Mouse (Mus musculus) heart, adult 9 months (tissue): ENCODE results near the gene Nhlrc3.

ENCODE experiments used
- DNase-seq, 2 experiments: peaks; one replicate each; pipeline ENCODE4 v3.0.0; 2022; ENCODE audit warnings: low spot score in 2 of 2

The Nhlrc3 gene

GRCm38 (mm10) chr3:53463046-53463764, at the start of gene Nhlrc3, which contains the start of gene Proser1:
Gene Nhlrc3 (minus strand): TSS chr3:53463332.
Gene Proser1 (plus strand): TSS chr3:53463666.
- DNase-seq, result peak; percentile 92 to 95

DNA sequence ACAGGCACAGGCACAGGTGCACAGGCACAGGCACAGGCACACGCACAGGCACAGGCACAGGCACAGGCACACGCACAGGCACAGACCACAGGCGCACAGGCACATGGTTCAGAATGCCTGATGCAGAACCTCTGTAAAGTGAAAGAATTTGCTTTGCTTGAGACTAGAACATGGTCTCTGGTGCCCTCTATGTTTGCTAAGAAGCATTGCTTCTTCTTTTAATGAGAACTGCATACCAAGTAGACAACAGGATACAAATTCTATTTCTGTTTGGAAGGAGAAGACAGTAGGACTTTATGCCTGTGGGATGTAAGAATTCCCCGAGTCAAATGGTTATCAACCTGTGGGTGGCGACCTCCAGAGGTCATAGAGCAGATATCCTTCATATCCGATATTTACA, 39.3 kb upstream of the Nhlrc3 start:
- DNase-seq, result no peak

GRCm38 (mm10) chr3:53498351-53498905, 35.3 kb upstream of the Nhlrc3 start:
- DNase-seq, result peak; percentile 12 to 23

GRCm38 (mm10) chr3:53488353-53488752, 25.2 kb upstream of the Nhlrc3 start, which contains the start of gene Stoml3:
Gene Stoml3 (plus strand): TSS chr3:53488653.
- no peak for DNase-seq

- no peak for DNase-seq
Observed at GRCm38 (mm10) chr3:53486996-53487576, 24.0 kb upstream of the Nhlrc3 start.

GRCm38 (mm10) chr3:53486561-53486960, 23.4 kb upstream of the Nhlrc3 start:
- no peak for DNase-seq

DNA sequence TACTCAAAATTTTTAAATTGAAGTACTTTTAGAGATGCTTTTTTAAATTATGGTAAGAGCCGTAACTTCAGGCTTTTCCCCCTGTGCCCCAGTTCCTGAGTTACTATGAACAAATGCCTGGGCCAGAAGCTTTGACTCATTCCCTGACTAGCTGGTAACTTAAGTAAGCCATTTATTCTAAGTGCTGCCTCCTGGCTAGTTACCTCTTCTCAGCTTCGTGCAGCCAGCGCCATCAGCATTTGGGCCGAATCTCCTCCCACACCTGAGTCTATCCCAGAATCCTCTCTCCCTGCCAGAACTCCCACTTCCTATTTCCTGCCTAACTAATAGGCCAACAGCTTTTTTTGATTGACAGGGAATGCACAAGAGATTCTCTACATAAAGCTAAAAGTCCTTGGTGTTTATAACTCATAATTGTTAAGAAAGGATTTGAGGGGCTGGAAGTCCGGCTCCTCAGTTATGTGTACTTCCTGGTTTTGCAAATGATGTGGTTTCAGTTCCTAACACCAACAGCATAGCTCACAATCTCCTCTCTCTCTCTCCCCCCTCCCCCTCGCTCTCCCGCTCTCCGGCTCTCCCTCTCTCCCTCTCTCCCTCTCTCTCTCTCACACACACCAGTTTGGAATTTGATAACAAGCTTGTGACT, 20.4 kb upstream of the Nhlrc3 start:
- no peak for DNase-seq

- DNase-seq, result no peak
Observed at GRCm38 (mm10) chr3:53478419-53479046, 15.4 kb upstream of the Nhlrc3 start.

- no peak for DNase-seq
Observed at GRCm38 (mm10) chr3:53477468-53477867, 14.3 kb upstream of the Nhlrc3 start.

DNA sequence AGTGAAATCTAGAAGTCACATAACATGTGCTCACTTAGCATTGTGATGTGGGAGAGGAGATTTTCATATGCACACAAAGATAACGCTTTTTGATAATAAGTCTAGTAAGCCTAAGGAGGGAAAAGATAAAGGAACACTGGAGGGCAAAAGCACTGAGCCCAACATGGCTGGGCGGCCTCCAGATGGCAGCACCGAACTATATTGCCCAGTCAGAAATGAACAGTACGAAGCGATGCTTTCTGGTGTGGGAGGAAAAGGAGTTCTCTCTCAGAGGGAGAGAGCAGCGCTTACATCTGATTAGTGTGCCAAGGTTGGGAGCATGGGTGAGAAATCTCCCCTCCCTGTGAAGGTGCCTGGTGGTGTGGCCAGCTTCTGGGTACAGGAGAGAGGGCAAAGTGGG, 12.8 kb upstream of the Nhlrc3 start:
- no peak for DNase-seq

- no peak for DNase-seq
Observed at GRCm38 (mm10) chr3:53474179-53474578, 11.0 kb upstream of the Nhlrc3 start.

DNA sequence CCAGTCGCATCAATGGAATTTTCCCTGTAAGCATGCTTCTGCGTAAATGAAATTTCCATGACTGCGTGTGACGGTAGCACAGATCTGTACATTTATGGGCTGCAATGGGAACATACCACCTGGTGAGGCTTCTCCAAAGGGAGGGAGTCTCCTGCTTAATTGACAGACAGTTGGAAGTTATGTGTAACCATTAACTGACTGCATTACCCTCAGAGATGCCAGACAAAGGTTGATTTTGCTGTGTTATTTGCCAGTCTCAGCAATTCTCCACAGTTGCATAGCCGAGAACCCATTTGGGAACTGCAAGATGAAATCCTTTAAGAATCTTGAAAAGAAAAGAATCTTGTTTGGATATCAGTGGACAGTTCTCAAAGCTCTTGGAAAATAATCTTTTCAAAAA, 8.9 kb upstream of the Nhlrc3 start:
- no peak for DNase-seq

DNA sequence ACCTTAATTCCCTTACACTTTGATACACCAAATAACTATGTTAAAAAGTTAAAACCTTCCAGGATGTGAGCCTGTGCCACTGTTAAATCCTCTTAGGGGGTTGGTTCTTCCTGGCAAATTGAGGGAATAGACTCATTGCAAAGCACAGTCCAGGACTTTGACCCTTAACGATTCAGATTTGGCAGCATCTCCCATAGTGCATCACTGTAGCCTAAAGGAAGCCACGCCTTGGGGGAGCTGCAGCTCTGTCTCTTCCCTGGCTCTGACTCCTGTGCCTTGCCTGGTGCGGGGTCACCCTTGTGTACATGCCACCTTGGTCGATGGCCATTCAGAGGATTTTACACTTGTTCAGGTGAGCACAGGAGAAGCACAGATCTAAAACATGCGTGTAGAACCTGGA, 6.5 kb upstream of the Nhlrc3 start:
- DNase-seq, result no peak

- peak in 1 of 2 experiments; percentile 31 for DNase-seq
Observed at GRCm38 (mm10) chr3:53467356-53467755, 4.2 kb upstream of the Nhlrc3 start.

- no peak for DNase-seq
Observed at GRCm38 (mm10) chr3:53466481-53466880, 3.3 kb upstream of the Nhlrc3 start.

GRCm38 (mm10) chr3:53465330-53465729, 2.2 kb upstream of the Nhlrc3 start:
- DNase-seq, result no peak

- DNase-seq, result no peak
Observed at GRCm38 (mm10) chr3:53464146-53464698, 1.1 kb upstream of the Nhlrc3 start.

DNA sequence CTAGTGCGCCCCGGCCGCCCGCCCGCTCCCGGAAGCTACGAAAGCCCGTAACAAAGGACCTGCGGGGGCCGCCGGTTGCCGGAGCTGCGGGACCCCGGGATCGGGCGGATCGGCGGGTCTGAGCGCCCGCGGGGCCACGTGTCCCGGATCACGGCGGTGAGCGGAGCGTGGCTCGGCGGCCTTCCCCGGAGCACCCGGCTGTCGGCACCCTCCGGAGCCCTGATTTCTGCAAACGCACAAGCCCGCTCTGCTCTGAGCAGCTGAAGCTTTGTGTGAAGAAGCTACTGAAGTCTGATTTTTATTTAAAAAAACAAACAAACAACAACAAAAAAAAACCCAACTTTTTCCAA, 608 bp upstream of the Nhlrc3 start:
- DNase-seq, result no peak

- DNase-seq, result no peak
Observed at GRCm38 (mm10) chr3:53462701-53463045, 459 bp downstream of the Nhlrc3 start.

- DNase-seq, result peak; percentile 13 to 44
Observed at GRCm38 (mm10) chr3:53460106-53460505, 3.0 kb downstream of the Nhlrc3 start.

GRCm38 (mm10) chr3:53457750-53458149, 5.4 kb downstream of the Nhlrc3 start:
- DNase-seq, result no peak

GRCm38 (mm10) chr3:53454984-53455383, 8.1 kb downstream of the Nhlrc3 start:
- no peak for DNase-seq
